Mouse (Mus musculus) neural tube, embryonic 14.5 days (tissue): Measurements from ENCODE around the gene Stx5a. TPM values are rescaled to one million over a fixed set of nuclear protein-coding genes. Genes with fewer than 3 reads are reported as not detected.
"Not testable (repeated sequence)": the region's sequence is repeated elsewhere in the genome, so short reads cannot be mapped to it uniquely, and the experiment has no call there.

Source experiments
- ATAC-seq: fragments of 200-750 bp; cut with Nextera tagmentation; 2 replicates; pipeline ENCODE4 v1.8.0; 2017; ENCODE audit warnings: low read depth, mild to moderate bottlenecking, moderate TSS enrichment, moderate library complexity
- H3K27ac ChIP-seq: fragments of 300-500 bp; sonication (generic); 2 replicates; pipeline ENCODE4 v1.5.1; 2014; ENCODE audit warnings: low read depth, mild to moderate bottlenecking, control low read depth, low read length, moderate library complexity, mixed read lengths
- H3K27me3 ChIP-seq: fragments of 300-500 bp; sonication (generic); 2 replicates; pipeline ENCODE4 v1.6.1; 2014; ENCODE audit warnings: low read length; ENCODE audit not compliant: control insufficient read depth, insufficient read depth
- H3K36me3 ChIP-seq: fragments of 300-500 bp; sonication (generic); 2 replicates; pipeline ENCODE4 v1.6.1; 2014; ENCODE audit warnings: low read length, mixed read lengths; ENCODE audit not compliant: control insufficient read depth, insufficient read depth
- H3K4me1 ChIP-seq: fragments of 300-500 bp; sonication (generic); 2 replicates; pipeline ENCODE4 v1.6.1; 2014; ENCODE audit warnings: low read length; ENCODE audit not compliant: control insufficient read depth, insufficient read depth
- H3K4me2 ChIP-seq: fragments of 300-500 bp; sonication (generic); 2 replicates; pipeline ENCODE4 v1.6.1; 2014; ENCODE audit warnings: mild to moderate bottlenecking, low read depth, low read length, control low read depth
- H3K4me3 ChIP-seq: fragments of 300-500 bp; sonication (generic); 2 replicates; pipeline ENCODE4 v1.5.1; 2014; ENCODE audit warnings: low read depth, low read length, control low read depth, mixed read lengths
- H3K9ac ChIP-seq: fragments of 300-500 bp; sonication (generic); replicated peaks from 2 replicates; pipeline ENCODE4 v1.6.1; 2014; ENCODE audit warnings: low read depth, mild to moderate bottlenecking, control low read depth, low read length, mixed read lengths
- H3K9me3 ChIP-seq: fragments of 300-500 bp; sonication (generic); 2 replicates; pipeline ENCODE4 v1.6.1; 2016; ENCODE audit warnings: low read length; ENCODE audit not compliant: control insufficient read depth
- WGBS: fragments of 180-500 bp; shearing (Covaris S2); extraction: QIAGEN DNeasy Blood & Tissue Kit; methylation state at CpG from one replicate; pipeline ENCODE4 v1.1.7; 2014; 5-methylcytosine and 5-hydroxymethylcytosine counted together
- polyA plus RNA-seq: library from polyadenylated mRNA; unstranded; fragments of >200 nt; fragmentation: Nextera tagmentation; extraction: Ambion mirVana; gene quantifications from 2 replicates; pipeline ENCODE4 v1.2.1, GENCODE M21; 2014

The Stx5a gene
- polyA plus RNA-seq, 1 experiment from 2014 or later, result 115 TPM

DNA sequence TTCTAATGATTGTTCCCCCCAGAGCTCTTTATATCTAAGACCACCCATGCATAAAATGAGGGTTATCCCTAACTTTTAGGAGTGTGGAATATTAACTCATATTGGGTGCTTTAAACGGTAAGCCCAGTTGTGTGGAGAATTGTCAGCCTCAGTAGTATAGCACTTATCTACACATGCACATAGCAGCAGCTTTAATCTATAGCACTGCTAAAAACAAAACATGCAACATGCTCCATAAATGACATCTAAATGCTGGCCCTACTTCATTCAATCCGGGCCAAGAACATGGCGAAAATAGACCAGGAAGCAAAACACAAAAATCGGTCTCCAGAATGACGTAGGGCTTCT, 18.7 kb upstream of the Stx5a start:
- H3K27me3 ChIP-seq, result no peaks in the 10 kb centered on the region
- H3K36me3 ChIP-seq, result peaks cover 21% of the 10 kb centered on the region
- peak overlapping the region; percentile 92 for H3K27ac ChIP-seq
- H3K4me3 ChIP-seq, result peak overlapping the region; percentile 86
- H3K9me3 ChIP-seq, result no peaks in the 10 kb centered on the region
- ATAC-seq, result peak; percentile 20
- H3K4me1 ChIP-seq, result peaks cover 27% of the 10 kb centered on the region
- WGBS, result 1% methylated on average over 5 of the region's 5 CpGs
- peak overlapping the region; percentile 66 for H3K4me2 ChIP-seq
- H3K9ac ChIP-seq, result peak overlapping the region; percentile 90

DNA sequence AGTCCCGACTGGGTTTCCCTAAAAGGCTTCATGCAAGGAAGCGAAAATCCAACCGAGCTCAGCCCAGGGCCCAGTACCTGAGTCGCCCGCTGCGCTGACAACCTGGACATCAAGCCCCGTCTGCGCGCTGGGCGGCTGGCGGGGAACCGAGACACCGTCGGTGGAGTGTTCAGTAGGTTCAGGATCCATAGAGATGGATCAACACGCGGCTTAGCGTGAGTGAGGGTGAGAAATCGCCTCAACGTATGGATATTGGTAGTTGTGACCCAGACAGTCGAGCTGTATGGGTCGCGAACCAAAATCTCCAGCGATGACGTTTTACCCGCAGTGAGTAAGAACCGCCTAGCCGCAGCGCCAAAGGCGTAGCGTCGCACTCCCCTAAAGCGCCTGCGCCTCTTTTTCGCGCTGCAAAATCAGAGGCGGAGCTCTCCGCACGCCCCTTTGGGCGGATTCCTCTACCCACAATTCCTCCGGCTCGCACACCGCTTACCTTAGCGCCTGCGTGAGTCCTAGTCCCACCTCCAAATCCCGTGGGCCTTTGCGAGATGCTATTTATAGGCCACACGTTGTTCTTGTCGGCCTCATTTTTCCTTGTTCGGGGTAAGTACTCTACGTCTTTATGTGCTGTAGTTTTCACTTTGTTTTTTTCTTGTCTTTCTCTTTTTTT, 18.2 kb upstream of the Stx5a start, which contains the start of gene Slc3a2:
Gene Slc3a2, minus strand, starts transcription at position 463 of the 667 bp plus-strand sequence.
- H3K4me3 ChIP-seq, result peak within 1 kb of the TSS; percentile 86
- ATAC-seq, result peak; percentile 95
- WGBS, result under 1% methylated on average over 50 of the region's 50 CpGs
- H3K36me3 ChIP-seq, result peaks cover 21% of the 10 kb centered on the region
- H3K27me3 ChIP-seq, result no peaks in the 10 kb centered on the region
- no peaks in the 10 kb centered on the region for H3K9me3 ChIP-seq
- peak within 1 kb of the TSS; percentile 92 for H3K27ac ChIP-seq
- peaks cover 27% of the 10 kb centered on the region for H3K4me1 ChIP-seq
- peak within 1 kb of the TSS; percentile 72 for H3K4me2 ChIP-seq
- H3K9ac ChIP-seq, result peak within 1 kb of the TSS; percentile 90

DNA sequence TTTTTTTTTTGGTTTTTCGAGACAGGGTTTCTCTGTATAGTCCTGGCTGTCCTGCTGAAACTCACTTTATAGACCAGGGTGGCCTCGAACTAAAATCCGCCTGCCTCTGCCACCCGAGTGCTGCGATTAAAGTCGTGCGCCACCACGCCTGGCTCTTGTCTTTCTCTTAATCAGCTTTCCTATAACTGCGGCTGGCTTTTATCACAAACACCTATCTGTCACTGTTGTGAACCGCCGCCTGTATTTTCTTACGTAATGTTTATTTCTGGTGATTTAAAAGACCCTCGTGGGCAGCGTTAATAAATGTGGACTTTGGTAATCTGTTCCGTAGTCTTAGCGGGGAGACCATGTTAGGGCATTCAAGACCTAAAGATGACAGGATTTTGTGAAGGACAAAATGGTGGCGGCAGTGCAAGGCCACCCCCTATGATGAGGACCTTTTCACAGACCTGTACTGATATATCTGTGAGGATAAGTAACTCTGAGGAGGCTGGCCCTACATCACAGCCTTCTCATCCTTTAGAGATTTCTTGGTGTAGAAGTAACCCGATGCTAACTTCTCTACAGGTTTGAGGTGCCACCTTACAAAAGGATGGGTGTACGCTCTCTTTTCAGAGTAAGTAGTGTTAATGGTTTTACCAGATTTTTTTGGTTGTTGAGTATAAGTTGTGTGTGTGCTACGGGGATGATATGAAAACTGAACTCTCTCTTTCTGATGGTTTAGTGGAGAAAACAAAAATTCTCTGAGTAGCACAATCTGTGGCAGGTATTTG, 17.5 kb upstream of the Stx5a start:
- peak; percentile 1; the same call in 1 of the 2 replicates for ATAC-seq
- H3K4me1 ChIP-seq, result peaks cover 27% of the 10 kb centered on the region
- WGBS, result under 1% methylated on average over 20 of the region's 20 CpGs

DNA sequence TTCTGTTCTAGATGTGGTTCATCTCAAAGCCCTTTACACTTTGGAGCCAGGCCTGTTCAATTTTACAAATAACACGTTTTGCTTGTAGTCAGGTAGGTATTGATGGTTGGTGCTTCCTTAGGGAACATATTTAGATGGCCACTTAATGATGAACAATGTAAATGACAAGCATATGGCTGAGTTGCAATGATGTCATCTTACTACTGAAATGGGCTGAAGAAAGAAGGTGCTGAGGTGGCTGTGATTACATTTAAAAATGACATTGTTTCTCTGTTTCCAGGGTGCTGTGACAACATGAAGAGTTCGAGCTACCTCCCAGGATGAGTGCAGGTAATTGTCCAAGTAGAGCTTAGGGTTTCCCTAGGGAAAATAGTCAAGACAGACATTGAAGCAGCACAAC, 16.8 kb upstream of the Stx5a start:
- Histone ChIP-seq H3K4me1 (peaks cover 27% of the 10 kb centered on the region), H3K4me3 (peak overlapping the region; percentile 86), H3K27me3 (no peaks in the 10 kb centered on the region), H3K9ac (peak overlapping the region; percentile 90; the same call in 1 of the 2 replicates), H3K4me2 (peak overlapping the region; percentile 72), H3K27ac (no peak overlapping the region), H3K36me3 (peaks cover 21% of the 10 kb centered on the region), H3K9me3 (no peaks in the 10 kb centered on the region)
- 4% methylated on average over 2 of the region's 2 CpGs for WGBS
- no peak for ATAC-seq

More for the DNA sequence above, 17.5 kb upstream of the Stx5a start:
- peak overlapping the region; percentile 86 for H3K4me3 ChIP-seq
- H3K4me2 ChIP-seq, result peak overlapping the region; percentile 72
- H3K27me3 ChIP-seq, result no peaks in the 10 kb centered on the region
- no peaks in the 10 kb centered on the region for H3K9me3 ChIP-seq
- peak overlapping the region; percentile 70 for H3K27ac ChIP-seq
- H3K36me3 ChIP-seq, result peaks cover 21% of the 10 kb centered on the region
- peak overlapping the region; percentile 90 for H3K9ac ChIP-seq

DNA sequence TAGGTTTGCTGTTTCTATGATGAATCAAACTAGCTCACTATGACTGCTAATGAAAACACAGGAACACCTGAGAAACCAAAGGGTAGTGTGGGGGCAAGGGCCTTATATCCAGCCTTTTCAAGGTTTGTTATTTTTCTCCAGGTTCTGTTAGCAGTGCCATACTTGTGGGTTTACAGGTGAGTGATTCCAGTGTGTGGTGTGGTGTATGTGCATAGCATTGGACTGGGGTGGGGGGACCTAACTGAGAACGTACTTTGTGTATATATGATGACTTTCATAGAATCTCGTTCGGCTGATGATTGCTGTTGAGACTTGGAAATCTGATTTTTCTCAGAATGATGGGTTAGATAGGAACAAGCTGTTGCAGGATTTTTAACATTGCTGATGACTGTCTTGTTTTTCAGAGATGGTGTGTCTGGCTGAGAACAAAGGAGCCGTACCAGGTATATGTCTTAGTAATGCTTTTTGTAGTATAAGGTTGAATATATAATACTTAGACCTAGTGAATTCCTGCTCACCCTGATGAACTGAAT, 16.1 kb upstream of the Stx5a start:
- WGBS, result 51% methylated on average over 4 of the region's 4 CpGs
- Histone ChIP-seq H3K4me3 (peak overlapping the region; percentile 86), H3K27me3 (no peaks in the 10 kb centered on the region), H3K9ac (peak overlapping the region; percentile 90; the same call in 1 of the 2 replicates), H3K36me3 (peaks cover 21% of the 10 kb centered on the region), H3K27ac (no peak overlapping the region), H3K9me3 (no peaks in the 10 kb centered on the region), H3K4me1 (peaks cover 27% of the 10 kb centered on the region), H3K4me2 (peak overlapping the region; percentile 72)
- ATAC-seq, result no peak

DNA sequence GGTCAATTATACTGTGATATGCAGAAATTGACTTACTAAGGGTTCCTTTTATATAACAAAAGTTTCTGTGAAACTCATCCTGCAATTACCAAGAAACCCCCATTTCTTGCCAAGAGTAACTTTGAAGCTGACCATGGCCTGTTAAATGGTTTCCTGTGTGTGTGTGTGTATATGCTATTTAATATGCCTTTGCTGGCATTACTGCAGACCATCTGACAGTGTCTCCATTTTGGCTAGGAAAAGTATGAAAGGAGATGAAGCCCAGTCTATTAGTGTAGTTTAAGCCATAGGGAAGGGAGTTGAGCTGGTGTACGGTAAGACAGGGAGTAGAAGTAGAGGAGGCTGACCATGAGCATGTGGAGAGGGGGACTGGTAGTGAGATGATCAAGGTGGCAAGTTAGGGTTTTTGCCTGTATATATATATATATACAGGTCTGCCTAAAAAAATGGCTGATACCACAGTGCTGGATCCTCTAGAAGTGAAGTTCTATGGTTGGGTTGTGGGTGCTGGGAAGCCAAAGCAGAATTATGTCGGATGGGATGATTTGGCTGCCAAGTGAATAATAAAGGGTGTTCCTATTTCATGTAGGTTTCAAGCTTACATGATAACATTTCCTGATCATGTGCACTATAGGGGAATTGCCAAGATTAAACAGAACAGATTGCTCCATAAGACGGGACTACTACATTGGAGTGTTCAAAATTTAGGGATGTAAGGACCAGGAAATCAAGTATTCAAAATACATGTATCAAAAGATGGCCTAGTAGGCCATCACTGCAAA, 14.4 kb upstream of the Stx5a start:
- Histone ChIP-seq H3K36me3 (peaks cover 21% of the 10 kb centered on the region), H3K27ac (no peak overlapping the region), H3K4me1 (peaks cover 23% of the 10 kb centered on the region), H3K4me3 (no peak overlapping the region), H3K9ac (no peak overlapping the region), H3K4me2 (no peak overlapping the region), H3K27me3 (no peaks in the 10 kb centered on the region), H3K9me3 (no peaks in the 10 kb centered on the region)
- ATAC-seq, result no peak
- WGBS, result 18% methylated on average over 3 of the region's 3 CpGs

DNA sequence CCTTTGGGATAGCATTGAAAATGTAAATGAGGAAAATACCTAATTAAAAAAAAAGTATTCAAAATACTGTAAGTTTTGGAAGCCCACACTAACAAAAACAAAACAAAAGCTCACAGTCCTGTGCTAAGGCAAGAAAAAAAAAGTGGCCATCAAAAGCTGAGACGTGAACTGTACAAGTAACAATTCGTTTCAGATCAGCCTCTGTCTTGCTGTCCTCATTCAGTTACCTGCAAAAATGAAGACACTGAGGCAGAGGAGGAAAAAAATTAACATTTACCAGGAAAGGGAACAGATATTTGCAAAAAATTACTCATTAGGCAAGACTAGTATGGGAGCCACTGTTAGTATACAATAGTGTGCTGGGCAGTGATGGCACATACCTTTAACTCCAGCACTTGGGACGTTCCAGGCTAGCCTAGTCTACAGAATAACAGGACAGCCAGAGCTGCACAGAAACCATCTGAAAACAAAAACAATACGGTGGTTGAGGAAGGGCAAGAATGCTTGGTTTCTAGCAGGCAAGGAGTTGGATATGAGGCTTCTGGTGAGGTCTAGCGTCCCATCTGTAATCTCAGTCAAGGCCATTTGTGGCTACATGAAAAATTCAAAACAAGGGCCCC, 13.6 kb upstream of the Stx5a start:
- no peak for ATAC-seq
- H3K36me3 ChIP-seq, result peaks cover 21% of the 10 kb centered on the region
- WGBS, result 29% methylated on average over 5 of the region's 5 CpGs
- peaks cover 15% of the 10 kb centered on the region for H3K4me1 ChIP-seq
- H3K4me3 ChIP-seq, result no peak overlapping the region
- H3K9ac ChIP-seq, result no peak overlapping the region
- no peaks in the 10 kb centered on the region for H3K27me3 ChIP-seq
- H3K27ac ChIP-seq, result no peak overlapping the region
- no peaks in the 10 kb centered on the region for H3K9me3 ChIP-seq
- no peak overlapping the region for H3K4me2 ChIP-seq

DNA sequence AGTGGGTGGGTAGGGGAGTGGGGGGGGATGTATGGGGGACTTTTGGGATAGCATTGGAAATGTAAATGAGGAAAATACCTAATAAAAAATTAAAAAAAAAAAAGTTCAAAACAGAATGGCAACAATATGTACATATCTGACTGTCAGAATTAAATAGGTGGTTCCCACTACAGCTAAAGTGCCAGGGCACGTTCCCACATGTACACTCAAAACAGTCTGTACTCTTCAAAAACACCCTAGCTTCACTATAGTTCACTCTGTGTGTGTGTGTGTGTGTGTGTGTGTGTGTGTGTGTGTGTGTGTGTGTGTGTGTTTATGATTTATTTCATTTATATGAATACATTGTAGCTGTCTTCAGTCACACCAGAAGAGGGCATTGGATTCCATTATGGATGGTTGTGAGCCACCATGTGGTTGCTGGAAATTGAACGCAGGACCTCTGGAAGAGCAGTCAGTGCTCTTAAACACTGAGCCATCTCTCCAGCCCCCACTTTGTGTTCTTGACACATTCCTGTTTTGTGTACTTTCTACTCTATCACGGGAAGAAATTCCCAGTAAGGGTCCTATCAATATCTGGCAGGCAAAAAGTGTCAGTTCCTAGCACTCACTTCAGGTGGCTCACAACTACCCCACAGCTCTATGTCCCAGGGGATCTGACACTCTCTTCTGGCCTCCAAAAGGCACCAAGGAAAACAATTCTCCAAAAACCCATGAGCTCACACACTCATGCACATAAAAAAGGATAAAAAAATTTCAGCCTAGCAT, 12.7 kb upstream of the Stx5a start:
- H3K27me3 ChIP-seq, H3K4me3 ChIP-seq, ATAC-seq, H3K9ac ChIP-seq, H3K9me3 ChIP-seq, H3K4me2 ChIP-seq, H3K27ac ChIP-seq: not testable (repeated sequence)
- Histone ChIP-seq H3K36me3 (peaks cover 21% of the 10 kb centered on the region), H3K4me1 (peaks cover 15% of the 10 kb centered on the region)
- 47% methylated on average over 3 of the region's 3 CpGs for WGBS
